Comparison of ENCODE assay signal across 21 mouse cellular contexts in the genomic region with DNA sequence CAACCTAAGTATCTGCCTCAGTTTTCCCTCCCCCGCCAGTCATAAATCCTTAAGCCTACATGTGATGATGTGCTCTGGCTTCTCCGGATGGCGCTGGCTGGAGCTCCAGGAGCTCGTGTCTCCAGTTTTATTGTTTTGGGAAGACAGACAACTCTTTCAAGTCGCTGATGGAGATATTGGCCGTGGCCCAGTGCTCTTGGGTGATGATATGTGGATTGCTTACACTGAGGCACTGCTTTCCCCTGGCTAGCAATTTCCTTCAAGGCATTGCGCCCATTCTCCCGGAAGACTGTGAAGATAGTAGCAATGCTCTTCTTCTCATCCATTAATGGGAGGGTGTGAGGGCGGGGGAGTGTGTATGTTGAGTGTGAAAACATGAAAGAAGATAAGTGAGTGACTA.
DNase-seq lines count a peak whose midpoint lies in the region; ATAC-seq and TF ChIP-seq lines count a peak whose summit lies in the region.
"Had no signal": no experiment of that assay in that cellular context is flagged by ENCODE, and none has a peak within 500 bp of the region (broad histone marks: within the 10 kb centered on the region; RNA-seq: fewer than 3 reads in every experiment).

No protein-coding gene starts in this region.

- TF ChIP-seq POLR2A in limb, embryonic 14.5 days (IDR thresholded peaks at IDR 0.05; ENCODE audit: borderline replicate concordance, extremely low read depth, insufficient read depth, insufficient read length): no peak

- no peaks in the 10 kb centered on the region for H3K9me3 ChIP-seq in limb, embryonic 14.5 days (ENCODE audit: control insufficient read depth, low read length)
- no peaks in the 10 kb centered on the region for H3K9me3 ChIP-seq in limb, embryonic 10.5 days (replicated peaks)
- H3K9me3 ChIP-seq: forebrain, embryonic 15.5 days; liver, embryonic 15.5 days; neural tube, embryonic 12.5 days had no signal

- H3K27ac ChIP-seq in gastrocnemius, adult 2 months: no peak overlapping the region
- no peak overlapping the region for H3K27ac ChIP-seq in limb, embryonic 14.5 days (replicated peaks; ENCODE audit: low read depth, low read length)
- H3K27ac ChIP-seq in limb, embryonic 10.5 days: no peak overlapping the region
- H3K27ac ChIP-seq: forebrain, embryonic 15.5 days; left cerebral cortex, adult 2 months; limb, embryonic 13.5 days; liver, embryonic 15.5 days; neural tube, embryonic 12.5 days had no signal

- no peak overlapping the region for H3K4me3 ChIP-seq in gastrocnemius, adult 2 months
- H3K4me3 ChIP-seq in limb, embryonic 14.5 days (replicated peaks; ENCODE audit: low read length): no peak overlapping the region
- H3K4me3 ChIP-seq in limb, embryonic 10.5 days: no peak overlapping the region
- H3K4me3 ChIP-seq: forebrain, embryonic 15.5 days; left cerebral cortex, adult 2 months; limb, embryonic 13.5 days; liver, embryonic 15.5 days; megakaryocyte, embryonic 14.5 days; neural tube, embryonic 12.5 days had no signal

- H3K4me2 ChIP-seq in limb, embryonic 14.5 days (replicated peaks; ENCODE audit: low read depth, low read length, severe bottlenecking): no peak overlapping the region
- H3K4me2 ChIP-seq: forebrain, embryonic 15.5 days; limb, embryonic 13.5 days; liver, embryonic 15.5 days; neural tube, embryonic 12.5 days had no signal

- no peak for ATAC-seq in limb, embryonic 14.5 days (ENCODE audit: low FRiP score, low read depth)
- ATAC-seq: forebrain, embryonic 15.5 days; inflammation-experienced regulatory T-cells, adult 6 months; lung, postnatal 0 days had no signal

- H3K9ac ChIP-seq in limb, embryonic 14.5 days (ENCODE audit: low read depth, low read length, severe bottlenecking): no peak overlapping the region
- H3K9ac ChIP-seq: forebrain, embryonic 15.5 days; limb, embryonic 13.5 days; liver, embryonic 15.5 days; neural tube, embryonic 12.5 days had no signal

- peak; percentile 28 for DNase-seq in gastrocnemius, adult 2 months
- DNase-seq in gastrocnemius, postnatal 36 days: no peak
- peak; percentile 60 for DNase-seq in limb, embryonic 14.5 days (ENCODE audit: low spot score)
- no peak for DNase-seq in limb, embryonic 10.5 days (ENCODE audit: low spot score)
- peak; percentile 37 for DNase-seq in gastrocnemius, postnatal 10 days
- DNase-seq in heart, postnatal 14 days: peak; percentile 16 to 40
- no peak for DNase-seq in embryo, embryonic 9.5 days (ENCODE audit: extremely low spot score)
- no peak for DNase-seq in left cerebral cortex, postnatal 14 days (ENCODE audit: low spot score in 2 of 2)
- DNase-seq: adrenal gland, adult 8-10 months; cerebellum, postnatal 10 days; embryo, embryonic 11 days; thymus, postnatal 4 days had no signal

- no peaks in the 10 kb centered on the region for H3K36me3 ChIP-seq in limb, embryonic 14.5 days (ENCODE audit: control insufficient read depth, insufficient read depth, low read length)
- H3K36me3 ChIP-seq in limb, embryonic 10.5 days: no peaks in the 10 kb centered on the region
- H3K36me3 ChIP-seq: forebrain, embryonic 15.5 days; limb, embryonic 13.5 days; liver, embryonic 15.5 days; neural tube, embryonic 12.5 days had no signal

- no peaks in the 10 kb centered on the region for H3K4me1 ChIP-seq in limb, embryonic 14.5 days (ENCODE audit: control insufficient read depth, insufficient read depth, low read length)
- peaks cover 14% of the 10 kb centered on the region for H3K4me1 ChIP-seq in limb, embryonic 10.5 days
- H3K4me1 ChIP-seq: liver, embryonic 15.5 days; megakaryocyte, embryonic 14.5 days had no signal

- TF ChIP-seq CTCF in gastrocnemius, adult 2 months (IDR thresholded peaks at IDR 0.05): no peak

- H3K27me3 ChIP-seq in limb, embryonic 14.5 days (ENCODE audit: control insufficient read depth, insufficient read depth, low read length): 0 out of 2 replicates have a peak, but pooled peaks cover 3% of the 10 kb centered on the region
- no peaks in the 10 kb centered on the region for H3K27me3 ChIP-seq in limb, embryonic 10.5 days (ENCODE audit: low read depth, poor library complexity, severe bottlenecking)
- H3K27me3 ChIP-seq: CH12.LX; forebrain, embryonic 15.5 days; liver, embryonic 15.5 days; megakaryocyte, embryonic 14.5 days; neural tube, embryonic 12.5 days had no signal

- intact Hi-C loops in gastrocnemius, adult 2 months (cut with DNase I): no loop called here
- intact Hi-C loops in gastrocnemius, postnatal 36 days (cut with DNase I): no loop called here
- intact Hi-C loops in heart, postnatal 14 days (cut with DNase I): no loop called here
- intact Hi-C loops in left cerebral cortex, postnatal 14 days (cut with DNase I): no loop called here

- 63% methylated on average over 9 of the region's 9 CpGs for whole genome bisulfite sequencing in limb, embryonic 14.5 days
- 70% methylated on average over 9 of the region's 9 CpGs for WGBS in limb, embryonic 10.5 days

Comparison
In these comparisons a context has a peak if more than half of its experiments do, and no peak if none do; other contexts are left out.
1. DNase-seq: peak in gastrocnemius, adult 2 months (single experiment), limb, embryonic 14.5 days (single experiment), gastrocnemius, postnatal 10 days (single experiment) and heart, postnatal 14 days (2 of 2); none in gastrocnemius, postnatal 36 days (0 of 2), limb, embryonic 10.5 days (single experiment), embryo, embryonic 9.5 days (single experiment) and left cerebral cortex, postnatal 14 days (0 of 2).